Comparison of ENCODE assay signal across 11 mouse cellular contexts in genomic region chr17:55933191-55933590, GRCm38 (mm10). TPM values are rescaled to one million over a fixed set of nuclear protein-coding genes. Genes with fewer than 3 reads are reported as not detected.
A peak's percentile ranks its signal among the peaks of the same experiment; 100 is the strongest.
DNase-seq lines count a peak whose midpoint lies in the region; ATAC-seq and TF ChIP-seq lines count a peak whose summit lies in the region.
"Had no signal": no experiment of that assay in that cellular context is flagged by ENCODE, and none has a peak within 500 bp of the region (broad histone marks: within the 10 kb centered on the region; RNA-seq: fewer than 3 reads in every experiment).

No protein-coding gene starts in this region.

- H3K4me2 ChIP-seq in forebrain, embryonic 11.5 days (ENCODE audit: low read depth, low read length, severe bottlenecking) = no peak overlapping the region
- H3K4me2 ChIP-seq in forebrain, embryonic 13.5 days = no peak overlapping the region
- H3K4me2 ChIP-seq in kidney, embryonic 16.5 days (replicated peaks; ENCODE audit: low read depth, low read length) = peak overlapping the region; percentile 75
- H3K4me2 ChIP-seq in CH12.LX (ENCODE audit: insufficient read depth, low read depth, poor library complexity, severe bottlenecking) = peak overlapping the region; percentile 48; the same call in 1 of the 2 replicates

- peak; percentile 45 for DNase-seq in forebrain, embryonic 11.5 days (ENCODE audit: low spot score)
- no peak for DNase-seq in kidney, postnatal 25 days
- DNase-seq in CH12.LX (ENCODE audit: extremely low read depth) (no peak), liver (peak; percentile 50)
- DNase-seq in embryo, embryonic 10 days (ENCODE audit: low spot score) = no peak
- no peak for DNase-seq in cerebellum, adult 2 months
- DNase-seq: lung, adult 18-20 months; retina, postnatal 1 day had no signal

- H3K27ac ChIP-seq in forebrain, embryonic 11.5 days (ENCODE audit: low read depth, low read length) = no peak overlapping the region
- H3K27ac ChIP-seq in forebrain, embryonic 13.5 days = no peak overlapping the region
- H3K27ac ChIP-seq in kidney, embryonic 16.5 days (ENCODE audit: low read length) = no peak overlapping the region
- no peak overlapping the region for H3K27ac ChIP-seq in CH12.LX (ENCODE audit: insufficient read depth, low read depth)
- no peak overlapping the region for H3K27ac ChIP-seq in cerebellum, adult 2 months (ENCODE audit: insufficient read depth, low read length)

- no peak overlapping the region for H3K4me3 ChIP-seq in forebrain, embryonic 11.5 days (ENCODE audit: low read depth, low read length)
- H3K4me3 ChIP-seq in forebrain, embryonic 13.5 days = no peak overlapping the region
- no peak overlapping the region for H3K4me3 ChIP-seq in kidney, embryonic 16.5 days (ENCODE audit: low read length)
- no peak overlapping the region for H3K4me3 ChIP-seq in CH12.LX (replicated peaks in 1 of 3; ENCODE audit: low read depth in 2 of 3, low read length in 2 of 3, poor library complexity in 1 of 3)
- H3K4me3 ChIP-seq in cerebellum, adult 2 months (replicated peaks; ENCODE audit: insufficient read depth, low read depth, low read length) = no peak overlapping the region

- no peak for TF ChIP-seq RAD21 in CH12.LX (IDR thresholded peaks at IDR 0.05; ENCODE audit: low read depth, low read length)

- 94% methylated on average over 15 of the region's 15 CpGs for WGBS in forebrain, embryonic 11.5 days
- WGBS in forebrain, embryonic 13.5 days = 96% methylated on average over 15 of the region's 15 CpGs
- 98% methylated on average over 15 of the region's 15 CpGs for WGBS in kidney, embryonic 16.5 days
- 96% methylated on average over 15 of the region's 15 CpGs for WGBS in cerebellum, adult 2 months

- H3K79me2 ChIP-seq in CH12.LX (replicated peaks; ENCODE audit: control insufficient read depth, extremely low read depth, insufficient read depth, poor library complexity, severe bottlenecking) = no peaks in the 10 kb centered on the region

- TF ChIP-seq EP300 in CH12.LX (IDR thresholded peaks at IDR 0.05; ENCODE audit: low read length) = no peak

- dilution Hi-C loops in CH12.LX (cut with MboI; ENCODE audit: extremely low pct_ligation_motif_present, extremely low pct_unique_long_range_greater_than_20kb, low sequenced_read_pairs) = no loop called here

- no peaks in the 10 kb centered on the region for H3K36me3 ChIP-seq in forebrain, embryonic 11.5 days (ENCODE audit: control insufficient read depth, insufficient read depth, low read length)
- H3K36me3 ChIP-seq in forebrain, embryonic 13.5 days (ENCODE audit: poor library complexity, severe bottlenecking) = peaks cover 3% of the 10 kb centered on the region; the same call in 1 of the 2 replicates
- peaks cover 9% of the 10 kb centered on the region; the same call in 1 of the 2 replicates for H3K36me3 ChIP-seq in kidney, embryonic 16.5 days (ENCODE audit: insufficient read depth, low read length)
- peaks cover 3 to 4% of the 10 kb centered on the region in 2 experiments for H3K36me3 ChIP-seq in CH12.LX (replicated peaks in 1 of 2; ENCODE audit: control insufficient read depth in 1 of 2, insufficient read depth in 1 of 2, low read length in 1 of 2)

- in situ Hi-C loops in CH12.LX (cut with MboI; ENCODE audit: low pct_ligation_motif_present, low pct_unique_long_range_greater_than_20kb, low sequenced_read_pairs) = no loop called here

- H3K27me3 ChIP-seq in forebrain, embryonic 11.5 days (ENCODE audit: control insufficient read depth, insufficient read depth, low read length) = no peaks in the 10 kb centered on the region
- H3K27me3 ChIP-seq in forebrain, embryonic 13.5 days = no peaks in the 10 kb centered on the region
- no peaks in the 10 kb centered on the region for H3K27me3 ChIP-seq in kidney, embryonic 16.5 days (ENCODE audit: insufficient read depth, low read length)
- H3K27me3 ChIP-seq in CH12.LX (replicated peaks) = no peaks in the 10 kb centered on the region
- H3K27me3 ChIP-seq in cerebellum, adult 2 months (ENCODE audit: control insufficient read depth, insufficient read depth, low read length) = no peaks in the 10 kb centered on the region

- no peaks in the 10 kb centered on the region for H3K4me1 ChIP-seq in forebrain, embryonic 11.5 days (replicated peaks; ENCODE audit: control insufficient read depth, insufficient read depth, low read length)
- peaks cover 7% of the 10 kb centered on the region for H3K4me1 ChIP-seq in forebrain, embryonic 13.5 days
- H3K4me1 ChIP-seq in kidney, embryonic 16.5 days (ENCODE audit: insufficient read depth, low read length) = peaks cover 6% of the 10 kb centered on the region
- no peaks in the 10 kb centered on the region for H3K4me1 ChIP-seq in CH12.LX (ENCODE audit: control insufficient read depth in 1 of 2, insufficient read depth in 2 of 2)
- H3K4me1 ChIP-seq in cerebellum, adult 2 months (ENCODE audit: control insufficient read depth, insufficient read depth, low read length) = no peaks in the 10 kb centered on the region

- no peaks in the 10 kb centered on the region for H3K9me3 ChIP-seq in forebrain, embryonic 11.5 days (ENCODE audit: control insufficient read depth, low read length)
- peaks cover 7% of the 10 kb centered on the region; the same call in 1 of the 2 replicates for H3K9me3 ChIP-seq in forebrain, embryonic 13.5 days (replicated peaks)
- H3K9me3 ChIP-seq in kidney, embryonic 16.5 days (ENCODE audit: low read length) = peaks cover 25% of the 10 kb centered on the region
- H3K9me3 ChIP-seq in CH12.LX (replicated peaks; ENCODE audit: low read length) = peaks cover 36% of the 10 kb centered on the region

- TF ChIP-seq POLR2A in CH12.LX (IDR thresholded peaks at IDR 0.05; ENCODE audit: low read depth, low read length) = no peak
- TF ChIP-seq POLR2A in cerebellum, adult 2 months (IDR thresholded peaks at IDR 0.05; ENCODE audit: borderline replicate concordance, insufficient read depth, low read length) = no peak

- ATAC-seq in forebrain, embryonic 11.5 days (replicated peaks; ENCODE audit: low FRiP score) = no peak
- ATAC-seq in forebrain, embryonic 13.5 days = no peak
- no peak for ATAC-seq in kidney, embryonic 16.5 days (ENCODE audit: low FRiP score, low TSS enrichment)
- ATAC-seq: activated CD4-positive, CD25-positive, alpha-beta regulatory T cell, adult 4 months had no signal

- no peak for TF ChIP-seq CTCF in CH12.LX (conservative IDR thresholded peaks at IDR 0.05 in 1 of 2, IDR thresholded peaks at IDR 0.05 in 1 of 2; ENCODE audit: low read depth in 2 of 2, low read length in 2 of 2)
- TF ChIP-seq CTCF in cerebellum, adult 2 months (IDR thresholded peaks at IDR 0.05; ENCODE audit: borderline replicate concordance, insufficient read depth, low read depth, low read length) = no peak

- H3K9ac ChIP-seq in forebrain, embryonic 11.5 days (ENCODE audit: low read length) = no peak overlapping the region
- H3K9ac ChIP-seq in forebrain, embryonic 13.5 days = no peak overlapping the region
- no peak overlapping the region for H3K9ac ChIP-seq in kidney, embryonic 16.5 days (replicated peaks; ENCODE audit: low read length)
- no peak overlapping the region for H3K9ac ChIP-seq in CH12.LX (ENCODE audit: insufficient read depth, low read depth)

TF ChIP-seq in CH12.LX, 34 proteins besides CTCF, POLR2A, EP300 and RAD21 (continues in another document):
- TF ChIP-seq ZKSCAN1 (IDR thresholded peaks at IDR 0.05; ENCODE audit: borderline replicate concordance, low read depth, low read length) = no peak

RNA-seq across cellular contexts. Expression of gene Zfp119b, which starts 16.1 kb away (rescaled TPM):
- polyA plus RNA-seq in forebrain, embryonic 11.5 days (2014; fragmentation: Nextera tagmentation; extraction: Ambion mirVana) = 5.5 and 8.5 TPM in 2 replicates
- 6.6 and 7.3 TPM in 2 replicates for polyA plus RNA-seq in forebrain, embryonic 13.5 days (2015; fragmentation: Nextera tagmentation; extraction: Ambion mirVana)
- polyA plus RNA-seq in kidney, embryonic 16.5 days (2015; fragmentation: Nextera tagmentation; extraction: Ambion mirVana) = 6.3 and 7.8 TPM in 2 replicates
- 6.1 and 6.5 TPM in 2 replicates for total RNA-seq in CH12.LX (2012; rRNA removed)
- total RNA-seq in CH12.LX (2014; rRNA removed) = 13.6 and 18.0 TPM in 2 replicates
- 3.1 and 3.9 TPM in 2 replicates for polyA plus RNA-seq in CH12.LX (2012; ENCODE audit: insufficient read length, low read depth)
- polyA plus RNA-seq in cerebellum, adult 2 months (2012; rRNA removed) = 3.3 and 3.7 TPM in 2 replicates

RNA-seq across cellular contexts. Expression of gene Ebi3, which starts 19.2 kb away (rescaled TPM):
- polyA plus RNA-seq in forebrain, embryonic 11.5 days (2014; fragmentation: Nextera tagmentation; extraction: Ambion mirVana) = 2.0 and 2.1 TPM in 2 replicates
- polyA plus RNA-seq in forebrain, embryonic 13.5 days (2015; fragmentation: Nextera tagmentation; extraction: Ambion mirVana) = 2.4 and 2.6 TPM in 2 replicates
- 2.1 and 2.6 TPM in 2 replicates for polyA plus RNA-seq in kidney, embryonic 16.5 days (2015; fragmentation: Nextera tagmentation; extraction: Ambion mirVana)
- total RNA-seq in CH12.LX (2012; rRNA removed) (102 and 207 TPM in 2 replicates), CH12.LX (2014; rRNA removed) (55.0 and 60.3 TPM in 2 replicates)
- polyA plus RNA-seq in CH12.LX (2012; ENCODE audit: insufficient read length, low read depth) = 87.6 and 105 TPM in 2 replicates
- 0.81 and 1.00 TPM in 2 replicates for polyA plus RNA-seq in cerebellum, adult 2 months (2012; rRNA removed)

RNA-seq across cellular contexts. Expression of gene Yju2, which starts 25.7 kb away (rescaled TPM):
- 27.4 and 28.2 TPM in 2 replicates for polyA plus RNA-seq in forebrain, embryonic 11.5 days (2014; fragmentation: Nextera tagmentation; extraction: Ambion mirVana)
- 29.2 and 32.1 TPM in 2 replicates for polyA plus RNA-seq in forebrain, embryonic 13.5 days (2015; fragmentation: Nextera tagmentation; extraction: Ambion mirVana)
- 29.8 and 34.7 TPM in 2 replicates for polyA plus RNA-seq in kidney, embryonic 16.5 days (2015; fragmentation: Nextera tagmentation; extraction: Ambion mirVana)
- 10.1 and 10.7 TPM in 2 replicates for total RNA-seq in CH12.LX (2012; rRNA removed)
- 11.2 and 12.9 TPM in 2 replicates for total RNA-seq in CH12.LX (2014; rRNA removed)
- polyA plus RNA-seq in CH12.LX (2012; ENCODE audit: insufficient read length, low read depth) = 14.4 and 15.8 TPM in 2 replicates
- polyA plus RNA-seq in cerebellum, adult 2 months (2012; rRNA removed) = 13.4 and 14.9 TPM in 2 replicates

RNA-seq across cellular contexts. Expression of gene Shd, which starts 37.1 kb away (rescaled TPM):
- 65.1 and 77.9 TPM in 2 replicates for polyA plus RNA-seq in forebrain, embryonic 11.5 days (2014; fragmentation: Nextera tagmentation; extraction: Ambion mirVana)
- 102 TPM in 2 replicates for polyA plus RNA-seq in forebrain, embryonic 13.5 days (2015; fragmentation: Nextera tagmentation; extraction: Ambion mirVana)
- 41.6 and 46.0 TPM in 2 replicates for polyA plus RNA-seq in kidney, embryonic 16.5 days (2015; fragmentation: Nextera tagmentation; extraction: Ambion mirVana)
- total RNA-seq in CH12.LX (2012; rRNA removed) (0.21 and 0.47 TPM in 2 replicates), CH12.LX (2014; rRNA removed) (0.46 TPM in 1 of 2 replicates, not detected in the other)
- 0.85 and 0.87 TPM in 2 replicates for polyA plus RNA-seq in CH12.LX (2012; ENCODE audit: insufficient read length, low read depth)
- 122 and 127 TPM in 2 replicates for polyA plus RNA-seq in cerebellum, adult 2 months (2012; rRNA removed)
- polyA plus RNA-seq: activated CD4-positive, CD25-positive, alpha-beta regulatory T cell, adult 4 months had no signal

RNA-seq across cellular contexts. Expression of gene Zfp959, which starts 41.3 kb away (rescaled TPM):
- 14.4 and 14.5 TPM in 2 replicates for polyA plus RNA-seq in forebrain, embryonic 11.5 days (2014; fragmentation: Nextera tagmentation; extraction: Ambion mirVana)
- 15.0 and 15.5 TPM in 2 replicates for polyA plus RNA-seq in forebrain, embryonic 13.5 days (2015; fragmentation: Nextera tagmentation; extraction: Ambion mirVana)
- polyA plus RNA-seq in kidney, embryonic 16.5 days (2015; fragmentation: Nextera tagmentation; extraction: Ambion mirVana) = 17.6 and 19.1 TPM in 2 replicates
- total RNA-seq in CH12.LX (2012; rRNA removed) (7.7 and 9.6 TPM in 2 replicates), CH12.LX (2014; rRNA removed) (21.4 and 24.5 TPM in 2 replicates)
- polyA plus RNA-seq in CH12.LX (2012; ENCODE audit: insufficient read length, low read depth) = 7.8 and 8.0 TPM in 2 replicates
- polyA plus RNA-seq in cerebellum, adult 2 months (2012; rRNA removed) = 7.7 and 8.7 TPM in 2 replicates

Comparison
In these comparisons a context has a peak if more than half of its experiments do, and no peak if none do; other contexts are left out.
1. DNase-seq: peak in forebrain, embryonic 11.5 days (single experiment) and liver (single experiment); none in kidney, postnatal 25 days (0 of 2), CH12.LX (single experiment), embryo, embryonic 10 days (single experiment) and cerebellum, adult 2 months (0 of 2).
2. H3K4me2 ChIP-seq: peak in kidney, embryonic 16.5 days (single experiment) and CH12.LX (single experiment); none in forebrain, embryonic 11.5 days (single experiment) and forebrain, embryonic 13.5 days (single experiment).
3. RNA of gene Ebi3, which starts 19.2 kb away (polyA plus RNA-seq): 87.6 to 105 TPM in CH12.LX; 2.4 to 2.6 TPM in forebrain, embryonic 13.5 days, 2.1 to 2.6 TPM in kidney, embryonic 16.5 days, 2.0 to 2.1 TPM in forebrain, embryonic 11.5 days and 0.81 to 1.00 TPM in cerebellum, adult 2 months; every median in the first group is over 10 times any median in the second.